Mouse (Mus musculus) central nervous system, embryonic 11.5 days (tissue): Measurements from ENCODE around the gene Cyp4a12a. TPM values are rescaled to one million over a fixed set of nuclear protein-coding genes. Genes with fewer than 3 reads are reported as not detected.

Experiments used
- polyA plus RNA-seq: library from polyadenylated mRNA; depleted of rRNA; stranded (reverse); fragments of >200 nt; gene quantifications from 2 replicates; pipeline ENCODE4 v1.2.3, GENCODE M21; 2012; rRNA removed

Gene Cyp4a12a
- not detected in 2 replicates for polyA plus RNA-seq

DNA sequence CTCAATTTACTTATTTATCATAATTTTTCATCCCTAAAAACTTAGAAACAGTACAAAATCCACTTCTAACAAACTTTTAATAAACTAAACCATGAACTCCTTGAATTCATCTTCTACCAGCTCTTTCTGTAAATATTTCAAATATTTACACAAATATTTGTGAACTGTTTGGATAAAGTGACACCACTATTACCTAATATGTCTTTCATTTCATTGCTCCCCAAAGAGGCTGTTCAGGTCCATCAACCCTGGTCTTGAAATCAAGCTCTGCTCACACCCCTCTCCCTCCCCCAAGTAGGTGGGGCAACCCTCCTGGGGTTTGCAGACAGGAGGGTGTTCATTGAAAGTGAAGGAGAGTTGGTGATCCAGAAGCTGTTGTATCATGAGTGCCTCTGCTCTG lies at the start of gene Cyp4a12a:
Gene Cyp4a12a, plus strand, starts transcription at position 301 of the 400 bp plus-strand sequence.

Other genes with a start within 250 kb of the Cyp4a12a start
- 18.2 and 22.6 TPM in 2 replicates for gene Tal1, start 242.6 kb upstream of the Cyp4a12a start, polyA plus RNA-seq
- gene Pdzk1ip1, start 210.3 kb upstream of the Cyp4a12a start, polyA plus RNA-seq, result 18.3 and 22.4 TPM in 2 replicates
- 0.58 and 0.71 TPM in 2 replicates for gene Cyp4x1, start 164.8 kb upstream of the Cyp4a12a start, polyA plus RNA-seq
- gene Cyp4a29, start 57.0 kb upstream of the Cyp4a12a start, polyA plus RNA-seq, result not detected in 2 replicates
- gene Cyp4a12b, start 112.6 kb downstream of the Cyp4a12a start, polyA plus RNA-seq, result not detected in 2 replicates
- not detected in 2 replicates for gene Cyp4a30b, start 153.6 kb downstream of the Cyp4a12a start, polyA plus RNA-seq
- not detected in 2 replicates for gene Cyp4a14, start 197.1 kb downstream of the Cyp4a12a start, polyA plus RNA-seq
- gene Cyp4a10, start 219.2 kb downstream of the Cyp4a12a start, polyA plus RNA-seq, result not detected in 2 replicates